Mouse (Mus musculus) intestine, embryonic 14.5 days (tissue): ENCODE results near the gene Prkn. TPM values are rescaled to one million over a fixed set of nuclear protein-coding genes. Genes with fewer than 3 reads are reported as not detected.

Experiments used
- ATAC-seq: fragments of 200-750 bp; cut with Nextera tagmentation; replicated peaks from 2 replicates; pipeline ENCODE4 v1.8.0; 2017; ENCODE audit warnings: low read depth, moderate number of reproducible peaks, moderate TSS enrichment, moderate library complexity; ENCODE audit not compliant: low FRiP score, low TSS enrichment
- DNase-seq: peaks from one replicate; pipeline ENCODE4 v3.0.0-alpha.2; 2018; ENCODE audit warnings: low spot score
- H3K27ac ChIP-seq: fragments of 300-500 bp; sonication (generic); 2 replicates; pipeline ENCODE4 v1.5.1; 2014; ENCODE audit warnings: low read depth, mild to moderate bottlenecking, control low read depth
- H3K27me3 ChIP-seq: fragments of 300-500 bp; sonication (generic); replicated peaks from 2 replicates; pipeline ENCODE4 v1.6.1; 2014; ENCODE audit warnings: low read length, control low read depth; ENCODE audit not compliant: control insufficient read depth, insufficient read depth
- H3K36me3 ChIP-seq: fragments of 300-500 bp; sonication (generic); 2 replicates; pipeline ENCODE4 v1.6.1; 2014; ENCODE audit warnings: low read length, control low read depth; ENCODE audit not compliant: control insufficient read depth, insufficient read depth
- H3K4me1 ChIP-seq: fragments of 300-500 bp; sonication (generic); replicated peaks from 2 replicates; pipeline ENCODE4 v1.6.1; 2014; ENCODE audit warnings: low read length, control low read depth, mixed read lengths; ENCODE audit not compliant: control insufficient read depth, insufficient read depth
- H3K4me2 ChIP-seq: fragments of 300-500 bp; sonication (generic); 2 replicates; pipeline ENCODE4 v1.6.1; 2014; ENCODE audit warnings: low read length
- H3K4me3 ChIP-seq: fragments of 300-500 bp; sonication (generic); 2 replicates; pipeline ENCODE4 v1.5.1; 2014; ENCODE audit warnings: low read depth, low read length, control low read depth, mixed read lengths
- H3K9ac ChIP-seq: fragments of 300-500 bp; sonication (generic); 2 replicates; pipeline ENCODE4 v1.6.1; 2014; ENCODE audit warnings: mild to moderate bottlenecking, low read length
- H3K9me3 ChIP-seq: fragments of 300-500 bp; sonication (generic); 2 replicates; pipeline ENCODE4 v1.6.1; 2016; ENCODE audit warnings: low read length, control low read depth; ENCODE audit not compliant: control insufficient read depth
- WGBS: fragments of 180-500 bp; shearing (Covaris S2); extraction: QIAGEN DNeasy Blood & Tissue Kit; methylation state at CpG from one replicate; pipeline ENCODE4 v1.1.7; 2014; 5-methylcytosine and 5-hydroxymethylcytosine counted together
- polyA plus RNA-seq: library from polyadenylated mRNA; unstranded; fragments of >200 nt; fragmentation: Nextera tagmentation; extraction: Ambion mirVana; gene quantifications from 2 replicates; pipeline ENCODE4 v1.2.1, GENCODE M21; 2014

Prkn gene
- polyA plus RNA-seq, 1 experiment from 2014 or later, result 2.3 TPM

GRCm38 (mm10) chr17:11767301-11767700, 927.1 kb downstream of the Prkn start:
- Histone ChIP-seq H3K4me2 (no peak overlapping the region), H3K27ac (no peak overlapping the region), H3K9me3 (no peaks in the 10 kb centered on the region), H3K4me1 (no peaks in the 10 kb centered on the region), H3K36me3 (no peaks in the 10 kb centered on the region), H3K9ac (no peak overlapping the region), H3K4me3 (no peak overlapping the region), H3K27me3 (no peaks in the 10 kb centered on the region)
- ATAC-seq (no peak), DNase-seq (no peak)
- WGBS, result 61% methylated on average over 4 of the region's 4 CpGs

- WGBS, result 74% methylated on average over 4 of the region's 4 CpGs
- no peak for ATAC-seq
Measured at GRCm38 (mm10) chr17:11768345-11768744, 928.2 kb downstream of the Prkn start.

GRCm38 (mm10) chr17:11768971-11769370, 928.8 kb downstream of the Prkn start:
- Histone ChIP-seq H3K9me3 (no peaks in the 10 kb centered on the region), H3K4me1 (no peaks in the 10 kb centered on the region), H3K36me3 (no peaks in the 10 kb centered on the region), H3K4me2 (no peak overlapping the region), H3K27ac (no peak overlapping the region), H3K4me3 (no peak overlapping the region), H3K9ac (no peak overlapping the region), H3K27me3 (no peaks in the 10 kb centered on the region)
- DNase-seq (no peak), ATAC-seq (no peak)
- 96% methylated on average over 1 of the region's 1 CpGs for WGBS

More at GRCm38 (mm10) chr17:11768345-11768744, 928.2 kb downstream of the Prkn start:
- H3K9ac ChIP-seq, result no peak overlapping the region
- no peak overlapping the region for H3K27ac ChIP-seq
- no peaks in the 10 kb centered on the region for H3K4me1 ChIP-seq
- H3K4me3 ChIP-seq, result no peak overlapping the region
- no peaks in the 10 kb centered on the region for H3K9me3 ChIP-seq
- H3K4me2 ChIP-seq, result no peak overlapping the region
- no peaks in the 10 kb centered on the region for H3K36me3 ChIP-seq
- no peak for DNase-seq
- H3K27me3 ChIP-seq, result no peaks in the 10 kb centered on the region

- Histone ChIP-seq H3K9me3 (no peaks in the 10 kb centered on the region), H3K36me3 (no peaks in the 10 kb centered on the region), H3K4me3 (no peak overlapping the region), H3K4me2 (no peak overlapping the region), H3K4me1 (no peaks in the 10 kb centered on the region), H3K27ac (no peak overlapping the region), H3K9ac (no peak overlapping the region), H3K27me3 (no peaks in the 10 kb centered on the region)
- DNase-seq (no peak), ATAC-seq (no peak)
- WGBS, result 90% methylated on average over 3 of the region's 3 CpGs
Measured at GRCm38 (mm10) chr17:11769513-11769912, 929.3 kb downstream of the Prkn start.

GRCm38 (mm10) chr17:11779547-11779946, 939.4 kb downstream of the Prkn start:
- no peak overlapping the region for H3K4me3 ChIP-seq
- no peaks in the 10 kb centered on the region for H3K9me3 ChIP-seq
- H3K27ac ChIP-seq, result no peak overlapping the region
- no peak overlapping the region for H3K9ac ChIP-seq
- no peak overlapping the region for H3K4me2 ChIP-seq
- no peaks in the 10 kb centered on the region for H3K27me3 ChIP-seq
- 75% methylated on average over 10 of the region's 12 CpGs for WGBS
- no peaks in the 10 kb centered on the region for H3K36me3 ChIP-seq
- DNase-seq (no peak), ATAC-seq (no peak)
- H3K4me1 ChIP-seq, result no peaks in the 10 kb centered on the region

- ATAC-seq (no peak), DNase-seq (no peak)
- Histone ChIP-seq H3K27ac (no peak overlapping the region), H3K4me1 (no peaks in the 10 kb centered on the region), H3K4me2 (no peak overlapping the region), H3K9ac (no peak overlapping the region), H3K9me3 (no peaks in the 10 kb centered on the region), H3K4me3 (no peak overlapping the region), H3K27me3 (no peaks in the 10 kb centered on the region), H3K36me3 (no peaks in the 10 kb centered on the region)
- 39% methylated on average over 2 of the region's 2 CpGs for WGBS
Measured at GRCm38 (mm10) chr17:11780005-11780404, 939.8 kb downstream of the Prkn start.

- Histone ChIP-seq H3K4me3 (no peak overlapping the region), H3K27me3 (no peaks in the 10 kb centered on the region), H3K9me3 (no peaks in the 10 kb centered on the region), H3K4me2 (no peak overlapping the region), H3K4me1 (no peaks in the 10 kb centered on the region), H3K27ac (no peak overlapping the region), H3K36me3 (no peaks in the 10 kb centered on the region), H3K9ac (no peak overlapping the region)
- 61% methylated on average over 12 of the region's 12 CpGs for WGBS
- no peak for ATAC-seq
- no peak for DNase-seq
Measured at GRCm38 (mm10) chr17:11780805-11781481, 940.8 kb downstream of the Prkn start.

GRCm38 (mm10) chr17:11788270-11788936, 948.2 kb downstream of the Prkn start:
- Histone ChIP-seq H3K9me3 (no peaks in the 10 kb centered on the region), H3K27ac (no peak overlapping the region), H3K4me2 (no peak overlapping the region), H3K4me1 (no peaks in the 10 kb centered on the region), H3K27me3 (no peaks in the 10 kb centered on the region), H3K9ac (no peak overlapping the region), H3K36me3 (no peaks in the 10 kb centered on the region), H3K4me3 (no peak overlapping the region)
- ATAC-seq (no peak), DNase-seq (no peak)
- 82% methylated on average over 9 of the region's 9 CpGs for WGBS

- Histone ChIP-seq H3K36me3 (no peaks in the 10 kb centered on the region), H3K9ac (no peak overlapping the region), H3K4me2 (no peak overlapping the region), H3K9me3 (no peaks in the 10 kb centered on the region), H3K4me1 (no peaks in the 10 kb centered on the region), H3K27ac (no peak overlapping the region), H3K4me3 (no peak overlapping the region), H3K27me3 (no peaks in the 10 kb centered on the region)
- no peak for ATAC-seq
- DNase-seq, result no peak
- 81% methylated on average over 3 of the region's 3 CpGs for WGBS
Measured at GRCm38 (mm10) chr17:11795979-11796378, 955.8 kb downstream of the Prkn start.
